ENCODE assay signal across 8 mouse cellular contexts in genomic region chr10:81379183-81379553, GRCm38 (mm10). TPM values are rescaled to one million over a fixed set of nuclear protein-coding genes. Genes with fewer than 3 reads are reported as not detected.
DNase-seq lines count a peak whose midpoint lies in the region; ATAC-seq and TF ChIP-seq lines count a peak whose summit lies in the region.

No protein-coding gene starts in this region.

- H3K9me3 ChIP-seq in heart, embryonic 12.5 days (replicated peaks): no peaks in the 10 kb centered on the region
- H3K9me3 ChIP-seq in G1E (replicated peaks): no peaks in the 10 kb centered on the region
- H3K9me3 ChIP-seq in hindbrain, embryonic 10.5 days: no peaks in the 10 kb centered on the region
- no peaks in the 10 kb centered on the region for H3K9me3 ChIP-seq in midbrain, embryonic 10.5 days (replicated peaks)

- no peak for DNase-seq in heart, adult 9 months (ENCODE audit: low spot score in 2 of 2)
- no peak for DNase-seq in G1E (ENCODE audit: low spot score)
- DNase-seq in hindbrain, embryonic 10.5 days (ENCODE audit: low spot score): no peak
- DNase-seq in midbrain, embryonic 10.5 days (ENCODE audit: low spot score): no peak
- no peak for DNase-seq in ovary, postnatal 10 days (ENCODE audit: low spot score)
- no peak for DNase-seq in adrenal gland, postnatal 10 days
- no peak for DNase-seq in lung, postnatal 4 days

- peaks cover 19% of the 10 kb centered on the region for H3K36me3 ChIP-seq in heart, embryonic 12.5 days
- peaks cover 33% of the 10 kb centered on the region for H3K36me3 ChIP-seq in G1E (replicated peaks)
- H3K36me3 ChIP-seq in hindbrain, embryonic 10.5 days: peaks cover 24% of the 10 kb centered on the region
- H3K36me3 ChIP-seq in midbrain, embryonic 10.5 days: peaks cover 25% of the 10 kb centered on the region

- H3K4me1 ChIP-seq in heart, embryonic 12.5 days (replicated peaks): peaks cover 38% of the 10 kb centered on the region
- H3K4me1 ChIP-seq in G1E (ENCODE audit: insufficient read depth, low read depth, low read length): peaks cover 73% of the 10 kb centered on the region
- peaks cover 32% of the 10 kb centered on the region for H3K4me1 ChIP-seq in hindbrain, embryonic 10.5 days (replicated peaks)
- peaks cover 32% of the 10 kb centered on the region for H3K4me1 ChIP-seq in midbrain, embryonic 10.5 days

- H3K27ac ChIP-seq in heart, embryonic 12.5 days (ENCODE audit: poor library complexity, severe bottlenecking): peak overlapping the region; percentile 72
- peak overlapping the region; percentile 98 for H3K27ac ChIP-seq in hindbrain, embryonic 10.5 days
- peak overlapping the region; percentile 97 for H3K27ac ChIP-seq in midbrain, embryonic 10.5 days (replicated peaks)

- peak overlapping the region; percentile 65 for H3K9ac ChIP-seq in heart, embryonic 12.5 days

- no peak for TF ChIP-seq CTCF in G1E (IDR thresholded peaks at IDR 0.05; ENCODE audit: low read depth, low read length)

- peak overlapping the region; percentile 94 for H3K4me3 ChIP-seq in heart, embryonic 12.5 days
- peak overlapping the region; percentile 85 for H3K4me3 ChIP-seq in G1E (ENCODE audit: low read depth, low read length)
- peak overlapping the region; percentile 94 for H3K4me3 ChIP-seq in hindbrain, embryonic 10.5 days
- H3K4me3 ChIP-seq in midbrain, embryonic 10.5 days: peak overlapping the region; percentile 93

- H3K27me3 ChIP-seq in heart, embryonic 12.5 days (replicated peaks): no peaks in the 10 kb centered on the region
- H3K27me3 ChIP-seq in G1E (ENCODE audit: insufficient read depth, low read length): no peaks in the 10 kb centered on the region
- no peaks in the 10 kb centered on the region for H3K27me3 ChIP-seq in hindbrain, embryonic 10.5 days (ENCODE audit: insufficient read depth, poor library complexity, severe bottlenecking)
- no peaks in the 10 kb centered on the region for H3K27me3 ChIP-seq in midbrain, embryonic 10.5 days (ENCODE audit: low read depth, poor library complexity, severe bottlenecking)

- H3K4me2 ChIP-seq in heart, embryonic 12.5 days: peak overlapping the region; percentile 73

- no peak for ATAC-seq in heart, embryonic 12.5 days (ENCODE audit: insufficient number of reproducible peaks, low FRiP score)
- ATAC-seq in G1E (ENCODE audit: extremely low read depth, insufficient number of reproducible peaks, low FRiP score, poor library complexity, severe bottlenecking): no peak

- WGBS in heart, embryonic 12.5 days: 56% methylated on average over 3 of the region's 3 CpGs
- 61% methylated on average over 3 of the region's 3 CpGs for WGBS in hindbrain, embryonic 10.5 days
- WGBS in midbrain, embryonic 10.5 days: 62% methylated on average over 3 of the region's 3 CpGs

RNA-seq across cellular contexts. Expression of gene Fzr1, which starts 0.9 kb away (rescaled TPM):
- 96.4 and 99.5 TPM in 2 replicates for polyA plus RNA-seq in heart, embryonic 12.5 days (2016; fragmentation: Nextera tagmentation; extraction: Ambion mirVana)
- total RNA-seq in G1E (2014; fragmentation: Nextera tagmentation) (29.7 and 65.2 TPM in 2 replicates), G1E (2017) (15.8 and 22.8 TPM in 2 replicates)
- 88.9 and 96.2 TPM in 2 replicates for polyA plus RNA-seq in G1E (2012)
- polyA plus RNA-seq in hindbrain, embryonic 10.5 days (2016; fragmentation: Nextera tagmentation; extraction: Ambion mirVana): 138 and 143 TPM in 2 replicates
- polyA plus RNA-seq in midbrain, embryonic 10.5 days (2016; fragmentation: Nextera tagmentation; extraction: Ambion mirVana): 138 and 146 TPM in 2 replicates
- 10 to 100 TPM; 42.1 to 51.7 TPM for total RNA-seq in adrenal gland, postnatal 10 days (2021)

RNA-seq across cellular contexts. Expression of gene Dohh, which starts 5.1 kb away (rescaled TPM):
- 66.7 and 66.9 TPM in 2 replicates for polyA plus RNA-seq in heart, embryonic 12.5 days (2016; fragmentation: Nextera tagmentation; extraction: Ambion mirVana)
- total RNA-seq in G1E (2014; fragmentation: Nextera tagmentation): 9.6 and 11.9 TPM in 2 replicates
- total RNA-seq in G1E (2017): 60.4 and 69.7 TPM in 2 replicates
- polyA plus RNA-seq in G1E (2012): 186 and 220 TPM in 2 replicates
- polyA plus RNA-seq in hindbrain, embryonic 10.5 days (2016; fragmentation: Nextera tagmentation; extraction: Ambion mirVana): 95.8 and 98.2 TPM in 2 replicates
- 93.4 and 98.7 TPM in 2 replicates for polyA plus RNA-seq in midbrain, embryonic 10.5 days (2016; fragmentation: Nextera tagmentation; extraction: Ambion mirVana)
- total RNA-seq in adrenal gland, postnatal 10 days (2021): 10 to 100 TPM; 52.8 to 54.2 TPM

RNA-seq across cellular contexts. Expression of gene Gm48551, which starts 5.1 kb away (rescaled TPM):
- 1.9 and 2.2 TPM in 2 replicates for polyA plus RNA-seq in heart, embryonic 12.5 days (2016; fragmentation: Nextera tagmentation; extraction: Ambion mirVana)
- 1.1 TPM in 1 of 2 replicates, not detected in the other for total RNA-seq in G1E (2014; fragmentation: Nextera tagmentation)
- total RNA-seq in G1E (2017): 2.6 and 4.1 TPM in 2 replicates
- 0.72 and 1.3 TPM in 2 replicates for polyA plus RNA-seq in G1E (2012)
- polyA plus RNA-seq in hindbrain, embryonic 10.5 days (2016; fragmentation: Nextera tagmentation; extraction: Ambion mirVana): 4.0 and 4.8 TPM in 2 replicates
- 2.9 and 3.4 TPM in 2 replicates for polyA plus RNA-seq in midbrain, embryonic 10.5 days (2016; fragmentation: Nextera tagmentation; extraction: Ambion mirVana)
- total RNA-seq in adrenal gland, postnatal 10 days (2021): 1 to 10 TPM; 1.1 to 1.6 TPM

RNA-seq across cellular contexts. Expression of gene Gm48552, which starts 9.6 kb away (rescaled TPM):
- polyA plus RNA-seq in heart, embryonic 12.5 days (2016; fragmentation: Nextera tagmentation; extraction: Ambion mirVana): 1.2 and 1.8 TPM in 2 replicates
- total RNA-seq in G1E (2014; fragmentation: Nextera tagmentation) (1.2 and 3.1 TPM in 2 replicates), G1E (2017) (0.38 and 0.93 TPM in 2 replicates)
- polyA plus RNA-seq in G1E (2012): 7.2 and 7.4 TPM in 2 replicates
- polyA plus RNA-seq in hindbrain, embryonic 10.5 days (2016; fragmentation: Nextera tagmentation; extraction: Ambion mirVana): 1.0 and 2.5 TPM in 2 replicates
- 1.7 and 2.9 TPM in 2 replicates for polyA plus RNA-seq in midbrain, embryonic 10.5 days (2016; fragmentation: Nextera tagmentation; extraction: Ambion mirVana)
- 1 to 10 TPM in 1 of 2 experiments, under 1 TPM in 1; 0.45 to 1.9 TPM for total RNA-seq in adrenal gland, postnatal 10 days (2021)

RNA-seq across cellular contexts. Expression of gene 4930404N11Rik, which starts 13.6 kb away (rescaled TPM):
- polyA plus RNA-seq in heart, embryonic 12.5 days (2016; fragmentation: Nextera tagmentation; extraction: Ambion mirVana): 0.82 and 0.91 TPM in 2 replicates
- total RNA-seq in G1E (2014; fragmentation: Nextera tagmentation) (2.0 TPM in 1 of 2 replicates, not detected in the other), G1E (2017) (0.17 and 1.2 TPM in 2 replicates)
- 0.52 and 0.65 TPM in 2 replicates for polyA plus RNA-seq in G1E (2012)
- 0.61 and 0.62 TPM in 2 replicates for polyA plus RNA-seq in hindbrain, embryonic 10.5 days (2016; fragmentation: Nextera tagmentation; extraction: Ambion mirVana)
- polyA plus RNA-seq in midbrain, embryonic 10.5 days (2016; fragmentation: Nextera tagmentation; extraction: Ambion mirVana): 0.38 and 0.39 TPM in 2 replicates
- 1 to 10 TPM; 1.1 to 2.3 TPM for total RNA-seq in adrenal gland, postnatal 10 days (2021)
